Mouse (Mus musculus) activated CD4-positive, CD25-positive, alpha-beta regulatory T cell, adult 4 months (primary cell): ENCODE data around the gene Cnnm2. TPM values are rescaled to one million over a fixed set of nuclear protein-coding genes. Genes with fewer than 3 reads are reported as not detected.

Source experiments
- ATAC-seq: one replicate; pipeline ENCODE4 v1.8.0; 2017
- polyA plus RNA-seq, 2 experiments: library from polyadenylated mRNA; unstranded; fragments of 100-300 nt; shearing (Covaris generic); gene quantifications; one replicate each; pipeline ENCODE4 v1.2.1; 2017

Gene Cnnm2
- polyA plus RNA-seq, 2 experiments from 2014 or later: 0.84 to 1.2 TPM

GRCm38 (mm10) chr19:46848381-46849268 is 87.2 kb downstream of the Cnnm2 start:
- ATAC-seq: no peak

- ATAC-seq: no peak
Observed at GRCm38 (mm10) chr19:46849443-46849997, 88.1 kb downstream of the Cnnm2 start.

DNA sequence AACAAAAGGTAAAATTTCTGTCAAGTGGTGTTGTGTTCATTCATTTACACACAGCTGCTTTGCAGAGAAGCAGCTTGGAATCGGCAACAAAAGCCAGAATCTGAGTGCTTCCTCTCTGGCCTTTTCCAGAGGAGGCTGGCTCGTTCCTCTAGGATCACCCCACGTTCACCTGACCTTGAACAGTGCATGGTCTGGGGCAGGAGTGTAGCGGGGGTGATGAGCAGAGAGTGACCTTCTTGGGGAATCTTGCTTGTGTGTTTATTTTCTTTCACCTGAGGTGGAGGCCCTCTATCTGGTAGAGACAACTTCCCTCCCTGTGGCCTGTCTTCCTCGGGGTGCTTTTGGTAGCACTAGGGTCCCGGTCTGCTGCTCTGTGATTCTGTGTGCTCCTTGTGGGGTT is 94.8 kb downstream of the Cnnm2 start:
- no peak for ATAC-seq

GRCm38 (mm10) chr19:46856780-46857179 is 95.4 kb downstream of the Cnnm2 start:
- ATAC-seq: no peak

- no peak for ATAC-seq
Observed at GRCm38 (mm10) chr19:46857277-46857989, 96.0 kb downstream of the Cnnm2 start.

DNA sequence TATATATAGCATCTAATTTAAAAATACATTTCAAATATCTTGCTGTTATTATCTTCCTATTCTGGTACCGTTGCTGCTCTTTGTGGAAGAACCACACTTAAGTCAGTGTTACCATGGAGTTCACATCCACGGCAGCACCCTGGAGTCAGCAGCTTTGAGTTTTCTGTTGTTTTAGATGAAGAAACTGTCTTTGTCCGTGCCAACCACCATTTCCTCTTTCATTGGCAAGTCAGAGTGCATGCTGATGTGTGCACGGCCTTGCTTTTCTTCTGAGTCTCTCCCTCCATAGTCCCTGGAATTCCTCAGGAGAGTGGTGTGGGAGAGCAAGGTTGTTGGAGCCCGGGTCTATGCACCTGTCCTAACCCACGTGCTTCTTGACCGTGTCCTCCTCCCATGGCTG is 96.8 kb downstream of the Cnnm2 start:
- ATAC-seq: no peak

DNA sequence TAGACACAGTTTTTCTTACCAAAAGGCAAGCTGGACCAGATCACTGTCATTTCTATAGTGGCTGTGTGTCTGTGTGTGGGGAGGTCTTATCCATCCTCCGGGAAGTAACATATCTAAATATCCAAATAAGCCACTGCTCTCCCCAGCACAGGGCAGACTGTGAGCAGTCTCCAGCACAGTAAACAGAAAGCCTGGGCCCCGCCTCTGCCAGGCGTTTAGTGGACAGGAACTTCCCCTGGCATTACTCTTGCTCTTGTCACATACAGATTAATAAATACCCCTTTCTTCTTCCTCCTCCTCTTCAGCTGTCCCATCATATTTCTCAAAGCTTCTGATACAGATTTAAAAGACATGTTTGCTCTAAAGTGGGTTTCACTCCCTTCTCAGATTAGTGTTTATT is 101.2 kb downstream of the Cnnm2 start:
- ATAC-seq: no peak

DNA sequence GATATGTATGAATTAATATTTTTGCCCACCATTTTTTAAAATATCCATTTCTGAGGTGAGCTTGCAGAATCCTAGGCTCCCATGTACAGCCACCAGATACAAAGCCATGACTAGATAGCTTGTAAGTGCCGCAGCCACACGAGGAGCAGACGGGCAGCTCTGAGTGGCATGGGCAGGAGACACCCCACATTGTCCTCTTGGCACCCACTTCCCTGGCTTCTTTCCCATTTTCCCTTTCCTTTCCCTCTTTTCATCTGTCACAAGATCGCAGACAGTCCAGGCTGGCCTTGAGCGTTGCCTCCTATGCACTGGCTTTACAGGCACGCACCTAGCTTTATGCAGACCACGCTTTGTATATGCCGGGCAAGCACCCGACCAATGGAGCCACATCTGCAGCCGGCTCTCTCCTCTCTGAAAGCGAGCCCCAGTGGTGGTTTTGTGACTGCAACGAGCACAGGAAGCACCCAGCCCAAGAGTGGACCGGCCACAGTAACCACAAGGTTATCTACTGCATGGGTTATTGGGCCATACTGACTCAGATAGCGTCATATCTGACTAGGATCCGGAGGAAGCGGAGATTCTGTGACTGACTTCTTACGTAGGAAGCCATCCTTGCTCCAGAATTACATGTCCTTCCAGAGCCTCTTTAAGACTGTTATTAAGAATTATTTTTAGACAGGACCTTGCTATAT is 102.0 kb downstream of the Cnnm2 start:
- ATAC-seq: no peak

DNA sequence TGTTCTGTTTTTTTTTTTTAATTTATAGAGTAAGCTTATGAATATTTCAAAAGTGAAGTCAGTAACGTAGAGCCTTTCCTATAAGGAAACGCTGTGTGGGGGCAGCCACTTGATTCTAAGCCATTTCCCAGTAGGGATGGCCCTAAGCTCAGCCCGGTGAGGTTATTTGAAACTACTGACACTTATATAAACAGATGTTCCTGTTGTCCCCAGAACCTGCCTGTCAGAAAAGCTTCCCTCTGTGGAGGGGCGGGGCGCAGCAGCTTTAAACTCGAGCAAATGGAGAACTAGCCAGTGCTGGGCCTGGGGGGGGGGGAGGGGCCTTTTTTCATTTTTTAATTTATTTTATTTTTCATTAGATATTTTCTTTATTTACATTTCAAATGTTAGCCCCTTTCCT is 102.7 kb downstream of the Cnnm2 start:
- no peak for ATAC-seq

- ATAC-seq: no peak
Observed at GRCm38 (mm10) chr19:46864731-46865331, 103.4 kb downstream of the Cnnm2 start.

- no peak for ATAC-seq
Observed at GRCm38 (mm10) chr19:46865381-46865780, 104.0 kb downstream of the Cnnm2 start.

GRCm38 (mm10) chr19:46869049-46869448 is 107.7 kb downstream of the Cnnm2 start:
- ATAC-seq: peak; percentile 50

GRCm38 (mm10) chr19:46869526-46869925 is 108.1 kb downstream of the Cnnm2 start:
- peak; percentile 80 for ATAC-seq

DNA sequence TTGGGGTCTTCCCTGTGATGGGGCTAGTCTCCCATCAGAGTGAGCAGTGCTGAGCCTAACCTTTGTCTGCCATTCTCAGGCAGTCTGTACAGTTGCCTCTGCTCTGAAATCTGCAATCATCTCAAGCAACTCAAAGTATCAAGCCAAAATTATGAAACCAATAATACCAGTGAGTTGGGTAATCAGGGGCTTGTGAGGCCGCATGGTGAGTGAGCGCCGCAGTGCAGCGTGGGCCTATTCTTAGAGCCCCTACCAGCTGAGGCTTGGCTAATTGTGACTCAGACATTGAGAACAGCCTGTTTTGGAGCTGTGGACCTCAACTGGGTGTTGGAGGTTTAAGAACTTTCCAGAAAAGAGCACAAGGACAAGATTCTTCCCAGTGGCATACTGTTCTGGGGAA is 109.7 kb downstream of the Cnnm2 start:
- ATAC-seq: no peak

- no peak for ATAC-seq
Observed at GRCm38 (mm10) chr19:46871651-46872050, 110.3 kb downstream of the Cnnm2 start.

DNA sequence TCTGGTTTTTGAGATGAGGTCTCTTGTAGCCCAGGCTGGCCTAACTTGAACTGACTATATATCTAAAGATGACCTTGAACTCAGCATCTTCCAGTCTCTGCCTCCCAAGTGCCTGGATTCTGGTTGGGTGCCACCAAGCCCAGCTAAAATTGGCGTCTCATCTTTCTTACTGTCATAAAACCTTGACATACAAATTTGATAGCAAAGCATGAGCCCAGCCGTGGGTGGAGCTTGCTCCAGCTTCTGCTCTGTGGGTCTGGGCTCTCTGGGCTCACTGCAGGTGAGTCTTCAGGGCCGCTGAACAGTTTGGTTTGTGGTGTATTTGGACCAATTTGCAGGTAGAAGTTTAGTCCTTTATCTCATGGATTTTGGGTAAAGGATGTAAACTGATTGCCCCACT is 112.5 kb downstream of the Cnnm2 start:
- no peak for ATAC-seq

DNA sequence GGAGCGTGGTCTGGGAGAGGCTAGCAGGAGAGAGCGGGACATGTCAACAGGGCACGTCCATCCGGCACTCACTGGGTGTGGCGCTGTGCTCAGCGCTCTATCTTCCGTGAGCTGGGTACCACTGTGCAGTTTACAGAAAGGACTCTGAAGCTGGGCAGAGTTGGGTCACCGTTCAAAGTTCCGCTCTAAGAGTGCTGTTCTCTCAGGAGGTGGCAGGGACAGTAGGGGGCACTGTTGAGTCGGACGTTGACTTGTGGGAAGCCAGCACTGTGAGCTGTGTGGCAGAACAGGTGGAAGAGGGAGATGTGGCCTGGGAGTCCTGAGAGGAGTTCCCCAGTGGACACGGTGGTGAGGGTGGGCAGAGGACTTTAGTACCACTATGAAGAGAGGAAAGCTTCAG is 114.4 kb downstream of the Cnnm2 start:
- ATAC-seq: peak; percentile 63

DNA sequence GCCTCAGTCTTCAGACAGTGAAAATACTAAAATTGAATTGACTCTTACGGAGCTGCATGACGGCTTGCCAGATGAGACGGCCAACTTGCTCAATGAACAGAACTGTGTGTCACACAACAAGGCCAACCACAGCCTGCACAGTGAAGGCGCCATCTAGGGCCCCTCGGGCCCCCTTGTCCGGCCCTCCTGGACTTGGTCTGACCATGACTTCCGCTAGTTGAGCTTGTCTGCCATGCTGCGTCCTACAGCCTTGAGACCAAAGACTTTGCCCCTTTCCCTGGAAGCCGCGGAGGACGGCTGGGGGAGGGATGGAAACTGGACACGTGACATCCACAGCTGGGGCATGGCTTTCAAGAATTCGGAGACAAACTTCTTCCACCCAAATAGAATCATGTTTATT is 116.5 kb downstream of the Cnnm2 start:
- ATAC-seq: no peak

DNA sequence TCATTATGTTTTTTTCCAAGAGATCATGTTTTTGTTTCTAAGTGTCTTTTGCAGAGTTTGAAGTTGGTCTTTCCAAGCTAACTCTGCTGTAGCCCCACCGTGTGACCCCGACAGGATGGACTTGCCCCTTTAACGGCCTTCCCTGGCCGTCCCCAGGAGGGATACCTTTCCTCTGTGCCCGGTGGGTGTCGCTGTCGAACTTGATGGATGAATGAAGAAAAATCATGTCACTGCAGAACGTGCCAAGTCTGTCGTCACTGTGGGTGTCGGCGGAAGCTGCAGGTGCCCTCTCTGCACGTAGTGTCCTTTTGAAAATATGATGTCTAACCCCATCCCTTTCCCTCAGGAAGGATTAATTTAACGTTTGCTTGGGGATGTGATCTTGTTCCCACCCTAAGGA is 117.0 kb downstream of the Cnnm2 start:
- ATAC-seq: peak; percentile 36

DNA sequence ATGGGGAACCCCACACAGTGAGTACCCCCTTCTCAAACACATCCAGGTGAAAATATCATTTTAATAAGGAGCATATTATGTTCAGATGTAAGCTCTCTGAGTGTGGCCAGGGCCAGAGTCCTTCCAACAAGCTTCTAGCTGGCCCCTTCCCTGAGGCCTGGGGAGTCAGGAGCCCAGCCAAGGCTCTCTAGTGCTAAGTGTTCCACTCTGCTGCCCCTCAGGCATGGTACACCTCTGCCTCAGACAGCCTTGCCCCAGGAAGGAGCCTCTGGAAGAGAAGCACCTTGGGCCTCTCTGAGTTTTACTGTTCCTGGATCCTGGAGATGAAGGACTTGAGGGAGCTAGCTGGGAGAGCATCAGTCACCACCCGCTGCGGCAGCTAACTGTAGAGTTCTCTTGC is 118.5 kb downstream of the Cnnm2 start:
- no peak for ATAC-seq

GRCm38 (mm10) chr19:46885365-46885764 is 124.0 kb downstream of the Cnnm2 start:
- no peak for ATAC-seq

DNA sequence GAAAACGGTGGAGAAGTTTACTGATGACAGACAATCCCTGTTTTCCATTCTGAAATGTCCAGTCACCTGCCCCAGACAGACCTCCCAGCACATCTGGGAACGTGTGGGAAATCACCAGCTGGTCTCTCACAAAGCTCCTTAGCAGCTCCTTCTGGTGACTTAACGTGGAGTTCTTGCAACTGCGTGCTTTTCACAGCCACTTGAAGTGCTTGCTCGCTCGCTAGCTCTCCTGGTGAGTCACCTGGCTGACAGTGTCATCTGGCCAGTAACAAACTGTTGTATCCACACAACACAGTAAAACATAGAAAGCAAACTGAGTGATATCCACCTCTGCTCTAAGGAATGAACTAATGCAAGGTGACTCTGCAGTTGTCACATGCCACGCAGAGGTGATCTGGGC is 125.4 kb downstream of the Cnnm2 start:
- no peak for ATAC-seq
